Mouse (Mus musculus) left cerebral cortex, adult 18-20 months (tissue): ENCODE results near the gene Tsc22d2. TPM values are rescaled to one million over a fixed set of nuclear protein-coding genes. Genes with fewer than 3 reads are reported as not detected.
A peak's percentile ranks its signal among the peaks of the same experiment; 100 is the strongest.

Source experiments
- DNase-seq, 2 experiments: peaks; one replicate each; pipeline ENCODE4 v3.0.0; 2021 to 2022; ENCODE audit warnings: low spot score in 2 of 2, mixed read lengths in 1 of 2
- long read RNA-seq, 2 experiments: library from polyadenylated mRNA; stranded (forward); transcript quantifications; one replicate each; pipeline ENCODE4 v2.0.0; 2021
- total RNA-seq, 2 experiments: library from RNA; stranded (reverse); gene quantifications; 2 replicates each; pipeline ENCODE4 v1.2.3; 2021

Tsc22d2 gene
- total RNA-seq = 10 to 100 TPM; 37.4 to 38.8 TPM
- long read RNA-seq, experiment 1, full-length matches to known transcripts = 28 of 33 reads
- long read RNA-seq, experiment 1, partial matches to known transcripts = 3 of 33 reads
- long read RNA-seq, experiment 1, other reads (novel, unspliced or antisense) = 2 of 33 reads
- long read RNA-seq, experiment 2, full-length matches to known transcripts = 17 of 18 reads
- long read RNA-seq, experiment 2, partial matches to known transcripts = 0 of 18 reads
- long read RNA-seq, experiment 2, other reads (novel, unspliced or antisense) = 1 of 18 reads

DNA sequence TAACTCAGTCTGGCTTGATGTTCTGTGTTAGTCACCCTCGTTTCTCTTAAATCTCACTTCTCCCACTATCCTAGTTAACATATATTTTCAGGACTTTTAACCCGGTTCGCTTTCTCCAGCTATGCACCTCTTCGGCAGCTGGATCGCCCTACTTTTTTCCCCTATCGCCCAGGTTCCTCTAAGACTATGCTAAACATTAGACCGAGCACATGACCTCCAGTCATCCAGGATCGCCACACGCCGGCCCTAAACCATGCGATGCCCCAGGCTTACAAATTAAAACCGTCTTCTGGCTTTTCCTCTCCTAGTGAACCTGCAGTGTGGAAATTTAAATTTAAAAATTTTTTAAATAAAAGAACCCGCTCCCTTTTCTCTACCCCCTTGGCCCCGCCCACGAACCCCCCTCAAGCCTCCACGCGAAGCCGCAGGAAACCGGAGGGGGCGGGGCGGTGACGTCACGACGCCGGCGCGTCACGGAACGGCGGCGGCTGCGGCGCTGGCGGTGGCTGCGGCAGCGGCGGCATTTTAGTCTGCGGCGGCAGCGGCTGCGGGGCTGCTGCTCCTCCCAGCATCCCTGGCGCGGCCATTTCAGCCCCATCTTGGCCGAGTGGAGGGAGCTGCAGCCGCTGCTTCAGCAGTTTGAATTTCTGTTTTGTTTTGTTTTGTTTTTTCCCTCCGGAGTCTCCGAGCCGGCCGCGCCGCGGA, at the start of gene Tsc22d2:
TSS of gene Tsc22d2 (plus strand) at position 482 of the 705 bp plus-strand sequence.
- DNase-seq = peak; percentile 98 to 99

DNA sequence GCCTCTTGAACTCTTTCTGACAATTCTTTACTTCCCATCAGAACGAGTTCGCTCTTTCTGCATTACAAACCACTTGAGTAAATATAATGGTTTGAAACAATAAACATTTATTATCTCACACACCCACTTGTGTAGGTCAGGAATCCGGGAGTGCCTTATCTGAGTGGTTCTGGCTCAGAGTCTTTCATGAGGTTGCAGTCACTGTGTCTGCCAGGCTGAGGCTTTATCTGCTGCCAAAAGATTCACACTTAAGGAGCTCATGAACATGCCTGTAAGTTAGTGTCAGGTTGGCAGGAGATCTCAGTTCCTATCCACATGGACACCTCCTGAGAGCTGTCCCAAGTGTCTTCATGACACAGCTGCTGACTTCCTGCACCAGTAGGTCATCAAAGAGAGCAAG, 47.8 kb upstream of the Tsc22d2 start:
- DNase-seq = no peak

DNA sequence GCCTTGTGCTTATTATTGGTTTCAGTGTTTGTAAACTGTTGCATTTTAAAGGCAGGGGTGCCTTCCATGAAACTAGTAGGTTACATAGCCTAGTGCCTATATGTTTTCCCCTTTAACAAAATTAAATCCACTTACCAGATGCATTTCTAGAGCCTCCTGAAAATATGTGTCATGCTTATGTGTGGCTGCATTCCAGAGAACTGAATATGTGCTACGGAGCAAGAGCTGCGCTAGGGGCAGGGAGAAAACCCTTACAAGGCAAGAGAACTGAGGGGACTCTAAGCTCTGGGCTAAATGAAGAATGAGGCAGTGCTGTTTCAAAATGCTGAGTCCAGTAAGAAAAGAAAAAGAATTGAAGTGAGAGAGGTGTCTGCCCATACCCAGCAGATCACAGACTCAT, 43.7 kb upstream of the Tsc22d2 start:
- no peak for DNase-seq

DNA sequence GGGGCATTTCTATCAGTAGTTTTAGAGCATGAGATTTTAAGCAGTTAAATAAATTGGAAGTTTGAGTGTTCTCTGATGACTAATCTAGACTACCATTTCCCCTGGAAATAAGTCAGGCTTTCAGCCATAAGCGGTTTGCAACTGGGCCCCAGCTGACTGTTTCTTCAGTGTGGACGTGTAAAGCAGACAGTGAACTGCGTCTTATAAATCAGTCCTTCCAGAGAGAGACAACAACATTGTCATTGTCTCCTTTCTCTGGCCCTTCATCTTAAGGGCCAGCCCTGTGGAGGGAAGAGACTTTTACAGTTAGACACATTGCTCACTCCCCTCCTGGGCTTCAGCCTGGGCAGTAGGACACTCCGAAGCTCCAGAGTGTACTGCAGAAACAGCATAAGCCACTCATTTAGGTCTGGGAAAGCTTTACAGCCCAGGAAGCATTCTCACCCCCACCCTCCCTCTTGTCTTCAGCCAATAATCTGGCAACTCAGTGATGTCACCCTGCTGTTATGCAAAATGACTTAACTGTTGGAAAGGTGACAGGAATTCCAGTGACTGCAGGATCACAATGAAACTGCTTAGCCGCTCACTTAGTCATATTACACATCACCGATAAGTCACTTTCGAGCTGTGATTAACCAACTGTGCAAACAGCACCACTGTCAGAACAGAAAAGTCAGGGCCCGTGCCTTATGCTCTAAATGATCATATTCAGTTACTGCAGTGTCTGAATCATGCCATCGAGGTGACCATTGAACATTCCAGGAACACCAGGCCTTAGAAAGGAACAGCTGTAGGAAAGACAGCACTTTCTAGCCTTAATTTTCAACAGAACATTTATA, 42.2 kb upstream of the Tsc22d2 start:
- DNase-seq = peak in 1 of 2 experiments; percentile 1

DNA sequence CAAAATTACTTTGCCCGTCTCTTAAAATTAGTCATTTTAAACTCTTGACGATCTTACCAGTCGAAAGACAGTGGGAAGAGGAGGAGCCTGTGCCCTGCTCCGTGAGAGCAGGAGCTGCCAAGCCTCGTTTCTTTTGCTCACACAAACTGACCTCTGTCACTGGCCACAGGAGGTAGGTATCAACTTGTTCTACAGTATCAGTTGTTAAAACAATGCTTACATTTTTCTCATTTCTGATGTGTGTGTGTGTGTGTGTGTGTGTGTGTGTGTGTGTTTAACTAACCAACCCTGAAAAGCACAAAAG, 41.7 kb upstream of the Tsc22d2 start:
- DNase-seq = no peak

DNA sequence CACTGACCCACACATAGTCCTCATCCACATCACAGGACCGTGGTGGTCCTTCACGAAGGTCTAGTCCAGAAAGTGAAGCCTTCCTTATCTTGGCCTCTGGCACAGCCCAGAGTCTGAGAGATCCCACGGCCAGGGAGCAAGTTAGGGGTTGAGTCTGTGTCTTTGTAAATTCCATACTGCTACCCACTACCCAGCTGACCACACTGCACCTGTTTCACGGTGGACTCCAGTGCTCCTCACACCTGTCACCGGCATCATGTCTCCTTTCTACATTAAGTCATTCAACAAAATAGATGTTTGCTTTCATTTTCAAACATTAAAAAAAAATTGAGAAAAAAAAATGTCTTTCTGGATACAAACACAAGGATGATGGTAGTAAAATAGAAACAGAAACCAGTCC, 40.2 kb upstream of the Tsc22d2 start:
- no peak for DNase-seq

DNA sequence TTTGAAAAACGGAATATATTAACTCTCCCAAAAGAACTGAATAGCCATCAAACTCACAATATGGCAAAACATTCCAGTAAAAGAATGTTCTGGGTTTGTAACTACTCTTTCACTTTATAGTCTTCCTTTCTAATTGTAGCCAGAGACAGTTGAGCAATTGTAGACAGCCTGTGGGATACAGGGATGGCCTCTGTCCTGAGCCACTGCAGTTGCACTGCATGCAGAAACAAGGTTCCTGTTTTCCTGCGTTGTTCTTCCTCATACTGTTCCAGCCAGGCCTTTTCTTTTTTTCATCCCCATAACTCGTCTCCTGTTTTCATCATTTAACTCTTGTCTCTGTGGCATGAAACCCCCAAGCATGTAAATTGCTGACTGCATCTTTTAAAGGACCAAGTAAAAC, 37.8 kb upstream of the Tsc22d2 start:
- DNase-seq = no peak

DNA sequence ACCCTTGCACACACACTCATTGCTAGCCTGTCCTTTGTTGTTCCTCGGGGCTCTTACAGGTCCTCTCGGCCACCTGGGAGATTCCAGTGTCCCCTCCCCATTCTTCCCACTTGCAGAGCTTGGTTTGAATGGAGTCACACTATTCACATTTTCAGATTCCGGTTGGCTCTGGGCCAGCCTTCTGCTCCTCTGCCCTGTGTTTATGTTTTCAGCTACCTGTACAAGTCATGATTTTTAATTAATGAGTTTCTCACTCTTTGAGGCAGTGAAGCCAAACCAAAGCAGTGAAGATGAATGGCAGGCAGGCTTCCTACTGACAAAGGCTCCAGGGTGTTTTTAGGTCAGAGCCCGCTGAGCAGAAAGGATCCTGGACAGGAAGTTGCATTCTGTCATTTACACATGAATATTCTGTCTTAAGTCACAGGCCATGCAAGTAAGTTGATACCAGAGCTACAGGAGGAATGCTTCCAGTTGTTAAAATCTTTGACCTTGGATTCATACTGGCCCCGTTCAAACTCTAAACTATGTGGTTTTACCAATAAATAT, 36.9 kb upstream of the Tsc22d2 start:
- DNase-seq = no peak

DNA sequence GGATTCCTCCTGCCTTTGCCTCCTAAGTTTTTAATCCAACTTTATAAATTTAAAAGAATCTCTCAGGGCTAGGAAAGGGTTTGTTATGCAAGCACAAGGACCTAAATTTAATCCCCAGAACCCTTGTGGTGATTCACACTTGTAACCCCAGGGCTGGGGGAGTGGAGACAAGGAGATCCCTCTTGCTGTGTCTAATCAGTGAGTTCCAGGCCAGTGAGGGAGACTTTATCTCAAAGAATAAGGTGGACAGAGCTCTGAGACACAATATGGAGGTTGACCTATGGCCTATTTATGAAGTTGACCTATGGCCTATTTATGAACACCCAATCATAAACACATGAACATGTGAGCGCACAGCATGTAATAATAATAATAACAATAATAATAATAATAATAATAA, 31.8 kb upstream of the Tsc22d2 start:
- no peak for DNase-seq

DNA sequence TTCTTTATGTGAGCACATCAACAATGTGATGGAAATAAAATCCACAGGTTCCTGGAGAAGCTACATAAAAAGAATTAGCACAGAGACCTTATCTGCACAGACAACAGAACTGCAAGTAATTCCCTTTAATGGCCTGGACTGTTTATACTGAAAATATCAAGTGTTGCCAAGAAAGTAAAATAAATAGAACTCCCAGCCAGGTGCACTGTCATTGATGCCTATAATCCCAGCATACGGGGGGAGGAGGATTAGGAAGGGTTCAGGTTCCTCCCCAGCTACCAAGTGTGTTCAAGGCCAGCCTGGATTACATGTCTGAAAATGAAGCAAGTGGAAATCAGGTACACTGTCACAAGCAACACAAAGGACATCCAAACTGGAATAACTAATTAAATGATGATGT, 29.5 kb upstream of the Tsc22d2 start:
- no peak for DNase-seq

DNA sequence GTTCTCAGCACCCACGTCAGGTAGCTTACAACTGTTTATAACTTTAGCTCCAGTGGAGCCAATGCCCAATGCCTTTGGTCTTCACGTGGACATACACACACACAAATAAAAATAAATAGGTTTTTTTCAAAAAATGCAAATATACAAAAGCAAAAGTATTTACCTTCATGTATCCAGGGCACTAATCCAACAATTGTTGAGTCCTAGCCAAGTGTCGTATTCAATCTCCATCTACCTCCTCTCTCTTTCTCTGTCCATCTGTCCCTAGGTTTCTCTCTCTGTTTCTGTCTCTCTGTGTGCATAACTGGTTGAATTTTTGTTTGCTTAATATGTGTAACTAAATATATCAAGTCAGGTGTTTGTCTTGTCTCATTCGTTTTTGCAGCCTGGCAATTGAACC, 25.8 kb upstream of the Tsc22d2 start:
- DNase-seq = no peak

DNA sequence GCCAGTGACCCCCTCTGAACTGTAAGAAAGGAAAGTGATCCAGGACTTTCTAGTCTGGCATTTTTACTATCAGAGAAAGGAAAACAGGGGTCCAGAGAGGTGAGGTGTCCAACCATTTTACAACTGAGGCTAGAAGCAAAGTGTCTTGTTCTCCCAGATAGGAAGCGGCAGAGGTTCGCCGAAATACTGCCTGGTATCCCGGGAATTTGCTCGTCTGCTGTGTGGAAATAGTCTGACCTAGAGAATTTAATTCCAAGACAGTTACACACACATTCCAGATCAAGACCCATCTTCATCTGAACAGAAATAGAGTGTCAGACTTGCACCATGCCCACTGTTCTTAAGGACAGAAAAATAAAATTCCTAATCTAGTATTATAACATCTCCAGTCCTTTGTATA, 16.0 kb upstream of the Tsc22d2 start:
- no peak for DNase-seq

DNA sequence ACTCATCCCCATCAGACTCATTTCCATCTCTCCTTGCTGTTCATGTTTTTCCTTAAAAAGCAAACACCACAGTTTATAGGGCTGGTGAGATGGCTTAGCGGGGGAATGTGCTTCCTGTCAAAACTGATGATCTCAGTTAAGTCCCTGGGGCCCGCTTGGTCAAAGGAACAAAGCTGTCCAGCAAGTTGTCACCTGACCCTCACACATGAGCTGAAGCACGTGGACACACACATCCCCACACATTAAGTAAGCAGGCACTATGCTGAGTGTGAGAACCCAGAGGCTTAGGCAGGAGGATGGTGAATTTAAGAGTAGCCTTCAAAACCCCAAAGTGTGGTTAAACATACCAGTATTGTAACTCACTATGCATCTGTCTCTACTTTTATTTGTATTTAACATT, 14.6 kb upstream of the Tsc22d2 start:
- no peak for DNase-seq

DNA sequence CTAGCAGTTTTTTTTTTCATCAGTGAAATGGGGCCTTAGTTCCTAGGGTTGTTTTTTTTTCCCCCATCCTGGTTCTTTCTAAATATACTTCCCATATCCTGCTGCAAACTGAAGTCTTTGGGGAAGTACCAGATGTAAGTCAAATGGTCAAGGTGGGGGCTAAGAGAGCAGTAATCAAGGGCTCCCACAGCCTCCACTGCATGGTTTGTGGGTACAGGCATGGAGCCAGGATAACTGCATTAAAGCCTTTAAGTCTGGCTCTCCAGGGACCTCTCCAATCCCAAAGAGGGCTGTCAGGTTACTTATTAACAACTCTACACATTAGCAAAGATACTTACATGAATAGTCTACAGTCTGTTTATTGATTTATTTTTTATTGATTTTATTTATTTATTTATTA, 2.8 kb upstream of the Tsc22d2 start:
- DNase-seq = no peak

DNA sequence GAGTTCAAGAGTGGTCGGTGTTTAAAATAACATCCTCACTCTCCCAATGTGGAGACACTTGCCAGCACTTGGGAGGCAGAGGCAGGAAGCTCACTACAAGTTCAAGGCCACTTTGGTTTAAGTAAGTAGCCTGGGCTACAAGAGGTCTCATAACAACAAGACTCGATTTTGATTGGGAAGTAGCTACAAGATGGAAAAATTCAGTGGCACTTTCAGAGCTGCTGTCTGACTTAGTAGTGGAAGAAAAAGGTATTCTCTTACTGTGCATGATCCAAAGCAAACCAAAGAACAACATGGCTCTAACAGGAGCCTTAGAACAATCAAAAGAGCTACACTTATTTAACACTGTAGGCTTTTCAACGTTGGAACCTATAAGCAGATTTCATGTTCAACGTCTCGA, 844 bp upstream of the Tsc22d2 start:
- no peak for DNase-seq

DNA sequence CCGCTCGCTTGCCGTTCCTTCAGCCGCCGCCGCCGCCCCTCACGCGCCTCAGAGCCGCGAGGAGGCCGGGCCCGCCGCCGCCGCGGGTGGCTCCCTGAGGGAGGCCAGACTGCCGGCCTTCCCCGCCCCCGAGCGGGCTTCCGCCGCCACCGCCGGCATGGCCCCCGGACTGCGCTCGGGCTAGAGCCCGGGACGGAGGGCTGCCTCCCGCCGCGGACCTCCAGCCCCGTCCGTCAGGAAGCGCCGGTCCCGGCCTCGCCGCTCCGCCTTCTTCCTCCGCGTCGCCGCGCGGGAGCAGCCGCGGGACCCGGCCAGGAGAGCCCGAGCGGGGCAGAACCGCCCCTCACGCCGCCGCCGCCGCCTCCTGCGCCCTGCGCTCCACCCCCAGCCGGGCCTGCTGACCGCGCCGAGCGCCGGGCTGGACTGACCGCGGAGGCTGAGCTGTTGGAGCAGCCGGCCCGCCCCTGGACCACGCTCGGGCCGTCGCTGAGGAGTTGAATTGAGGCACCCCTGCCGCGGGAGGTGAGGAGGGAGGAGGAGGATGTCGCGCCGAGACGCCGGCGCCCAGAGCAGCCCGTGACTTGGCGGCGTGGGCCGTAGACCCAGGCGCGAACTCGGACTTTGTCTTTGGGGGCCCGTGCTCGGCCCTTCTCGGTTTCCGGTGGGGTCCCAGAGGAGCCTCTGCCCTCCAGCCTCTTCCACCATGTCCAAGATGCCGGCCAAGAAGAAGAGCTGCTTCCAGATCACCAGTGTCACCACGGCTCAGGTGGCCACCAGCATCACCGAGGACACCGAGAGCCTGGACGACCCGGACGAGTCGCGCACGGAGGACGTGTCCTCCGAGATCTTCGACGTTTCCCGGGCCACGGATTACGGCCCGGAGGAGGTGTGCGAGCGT, 720 bp downstream of the Tsc22d2 start:
- DNase-seq = peak; percentile 60 to 76

DNA sequence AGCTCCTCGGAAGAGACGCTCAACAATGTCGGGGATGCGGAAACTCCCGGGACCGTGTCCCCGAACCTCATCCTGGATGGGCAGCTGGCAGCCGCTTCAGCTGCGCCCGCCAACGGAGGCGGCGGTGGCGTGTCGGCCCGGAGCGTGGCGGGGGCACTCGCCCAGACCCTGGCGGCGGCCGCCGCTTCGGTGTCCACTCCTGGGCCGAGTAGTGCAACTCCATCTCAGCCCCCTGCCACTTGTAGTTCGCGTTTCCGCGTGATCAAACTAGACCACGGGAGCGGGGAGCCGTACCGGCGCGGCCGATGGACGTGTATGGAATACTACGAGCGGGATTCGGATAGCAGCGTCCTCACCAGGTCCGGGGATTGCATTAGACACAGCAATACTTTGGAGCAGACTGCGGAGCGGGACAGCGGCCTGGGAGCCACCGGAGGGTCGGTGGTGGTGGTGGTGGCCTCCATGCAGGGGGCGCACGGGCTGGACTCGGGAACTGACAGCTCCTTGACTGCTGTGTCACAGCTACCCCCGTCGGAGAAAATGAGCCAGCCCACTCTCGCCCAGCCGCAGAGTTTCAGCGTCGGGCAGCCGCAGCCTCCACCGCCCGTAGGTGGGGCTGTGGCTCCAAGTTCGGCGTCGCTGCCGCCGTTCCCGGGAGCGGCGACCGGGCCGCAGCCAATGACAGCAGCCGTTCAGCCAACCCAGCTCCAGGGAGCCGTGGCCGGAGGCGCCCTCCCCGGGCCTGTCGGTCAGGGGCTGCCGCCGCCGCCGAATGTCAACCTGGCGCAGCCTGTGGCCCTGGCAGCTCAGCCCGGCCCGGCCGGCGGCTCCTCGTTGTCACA, 1.6 kb downstream of the Tsc22d2 start:
- peak; percentile 69 to 77 for DNase-seq

DNA sequence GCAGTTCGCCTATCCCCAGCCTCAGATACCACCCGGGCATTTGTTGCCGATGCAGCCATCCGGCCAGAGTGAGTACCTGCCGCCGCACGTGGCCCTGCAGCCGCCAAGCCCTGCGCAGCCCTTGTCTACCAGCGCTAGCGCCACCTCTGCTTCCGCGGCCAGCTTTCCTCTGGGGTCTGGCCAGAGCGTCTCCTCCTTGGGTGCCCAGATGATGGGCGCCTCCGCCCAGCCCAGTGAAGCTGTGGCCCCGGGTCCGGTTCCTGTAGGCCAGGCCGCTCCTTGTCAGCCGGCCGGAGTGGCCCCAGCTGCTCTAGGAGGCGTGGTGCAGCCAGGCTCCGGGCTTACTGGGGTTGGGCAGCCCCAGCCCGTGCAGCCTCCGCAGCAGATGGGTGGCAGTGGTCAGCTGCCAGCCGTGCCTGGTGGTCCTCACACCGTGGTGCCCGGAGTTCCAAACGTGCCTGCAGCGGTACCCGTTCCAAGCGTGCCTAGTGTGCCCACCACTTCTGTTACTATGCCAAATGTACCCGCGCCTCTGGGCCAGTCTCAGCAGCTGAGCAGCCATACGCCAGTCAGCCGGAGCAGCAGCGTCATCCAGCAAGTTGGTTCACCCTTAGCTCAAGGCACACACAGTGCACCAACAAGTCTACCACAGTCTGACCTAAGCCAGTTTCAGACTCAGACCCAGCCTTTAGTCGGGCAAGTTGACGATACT, 2.4 kb downstream of the Tsc22d2 start:
- DNase-seq = peak; percentile 27 to 45
